Mouse (Mus musculus) common myeloid progenitor, adult 5-6 weeks (primary cell): Measurements from ENCODE around the gene Zg16. TPM values are rescaled to one million over a fixed set of nuclear protein-coding genes. Genes with fewer than 3 reads are reported as not detected.

Source experiments
- ATAC-seq: replicated peaks from 2 replicates; pipeline ENCODE4 v1.8.0; 2016; ENCODE audit warnings: low read depth, mild to moderate bottlenecking, moderate TSS enrichment, inconsistent platforms; ENCODE audit not compliant: poor library complexity, severe bottlenecking
- total RNA-seq: library from RNA; stranded (forward); fragments of 200-1000, 187-1606 nt; gene quantifications from 2 replicates; pipeline ENCODE4 v1.2.3, GENCODE M21; 2017

Gene Zg16
- total RNA-seq, 1 experiment from 2014 or later: 22.6 TPM

- no peak for ATAC-seq
These were observed 76.1 kb downstream of the Zg16 start for GRCm38 (mm10) chr7:127011051-127011450.

- peak; percentile 9; the same call in 1 of the 2 replicates for ATAC-seq
These were observed 77.6 kb downstream of the Zg16 start for GRCm38 (mm10) chr7:127009307-127010085.

DNA sequence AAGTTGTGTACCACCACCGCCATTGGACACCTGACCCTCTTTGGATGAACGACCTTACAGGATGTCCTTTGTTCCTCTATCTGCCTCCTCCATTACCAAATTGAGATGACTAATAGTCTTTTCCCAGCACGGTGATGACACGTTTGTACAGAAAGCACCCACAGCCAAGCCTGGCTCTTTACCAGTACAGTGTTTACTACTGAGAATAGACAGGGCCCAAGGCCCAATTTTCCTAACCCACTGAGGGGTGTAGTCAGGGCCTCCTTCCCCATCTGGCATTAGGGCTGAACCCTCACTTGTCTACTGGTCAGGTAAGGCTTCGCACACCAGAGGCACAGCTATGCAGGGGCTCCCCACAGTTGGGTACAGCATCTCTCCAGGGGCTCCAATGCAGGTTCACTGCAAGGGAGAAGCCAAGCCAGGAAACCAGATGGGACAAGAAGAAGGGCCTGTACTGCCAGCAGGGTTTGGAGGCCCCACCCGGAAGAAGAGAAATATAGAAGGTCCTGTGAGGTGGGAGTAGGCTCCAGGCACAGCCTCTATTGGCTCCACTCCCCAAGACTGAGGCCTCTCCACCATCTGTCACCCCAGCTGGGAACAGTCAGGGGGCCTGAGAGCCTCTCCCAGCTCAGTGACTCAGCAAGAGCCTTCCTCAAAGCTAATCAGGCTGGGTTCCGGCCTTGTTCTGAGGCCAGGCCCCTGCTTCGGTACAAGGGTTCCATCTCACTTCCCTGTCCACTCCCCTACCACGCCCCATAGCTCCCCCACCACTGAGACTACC is 78.7 kb downstream of the Zg16 start:
- ATAC-seq: peak; percentile 95

- ATAC-seq: no peak
These were observed 79.7 kb downstream of the Zg16 start for GRCm38 (mm10) chr7:127007313-127008024.

GRCm38 (mm10) chr7:127004122-127004875 is 82.8 kb downstream of the Zg16 start:
- no peak for ATAC-seq

DNA sequence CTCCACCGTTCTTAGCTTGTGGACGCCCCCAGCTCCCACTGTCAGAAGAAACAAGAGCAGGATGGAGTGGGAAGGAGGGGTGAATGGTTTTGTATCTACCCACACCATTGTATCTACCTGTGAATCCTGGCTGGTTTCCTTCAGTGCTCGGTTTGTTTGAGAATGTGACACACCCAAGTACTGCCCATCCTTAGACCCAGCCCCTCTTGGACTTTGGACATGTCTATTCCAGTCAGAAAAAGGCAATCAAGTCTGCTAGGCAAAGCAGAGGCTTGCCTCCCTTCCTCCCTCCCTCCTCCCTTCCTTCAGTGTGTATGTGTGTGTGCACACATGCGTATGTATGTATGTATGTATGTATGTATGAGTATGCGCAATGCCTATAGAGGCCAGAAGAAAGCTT is 83.5 kb downstream of the Zg16 start:
- no peak for ATAC-seq

Other genes with a start within 250 kb of the Zg16 start
- gene Doc2a, start 239.9 kb downstream of the Zg16 start, total RNA-seq: not detected in 2 replicates
- gene Hirip3, start 225.4 kb downstream of the Zg16 start, total RNA-seq: 283 and 331 TPM in 2 replicates
- 33.4 and 43.2 TPM in 2 replicates for gene Ino80e, start 225.0 kb downstream of the Zg16 start, total RNA-seq
- 32.2 and 42.2 TPM in 2 replicates for gene Taok2, start 202.6 kb downstream of the Zg16 start, total RNA-seq
- gene Tmem219, start 164.4 kb downstream of the Zg16 start, total RNA-seq: 21.1 and 31.9 TPM in 2 replicates
- 9.6 and 13.2 TPM in 2 replicates for gene Kctd13, start 158.4 kb downstream of the Zg16 start, total RNA-seq
- gene Asphd1, start 137.7 kb downstream of the Zg16 start, total RNA-seq: not detected in 2 replicates
- gene Sez6l2, start 136.8 kb downstream of the Zg16 start, total RNA-seq: 0.14 and 1.9 TPM in 2 replicates
- 33.7 and 60.5 TPM in 2 replicates for gene Cdipt, start 111.4 kb downstream of the Zg16 start, total RNA-seq
- 1.0 and 2.3 TPM in 2 replicates for gene Cdiptos, start 111.2 kb downstream of the Zg16 start, total RNA-seq
- gene Mvp, start 72.7 kb downstream of the Zg16 start, total RNA-seq: 19.3 and 21.8 TPM in 2 replicates
- gene Pagr1b, start 70.8 kb downstream of the Zg16 start, total RNA-seq: not detected in 2 replicates
- gene Pagr1a, start 70.0 kb downstream of the Zg16 start, total RNA-seq: 36.7 TPM in 1 of 2 replicates, not detected in the other
- gene Gm42742, start 66.2 kb downstream of the Zg16 start, total RNA-seq: 30.9 and 33.1 TPM in 2 replicates
- gene Prrt2, start 66.1 kb downstream of the Zg16 start, total RNA-seq: 1.3 TPM in 1 of 2 replicates, not detected in the other
- 59.0 and 67.8 TPM in 2 replicates for gene Maz, start 60.3 kb downstream of the Zg16 start, total RNA-seq
- gene Kif22, start 44.9 kb downstream of the Zg16 start, total RNA-seq: 81.6 and 90.9 TPM in 2 replicates
- gene AI467606, start 4.0 kb upstream of the Zg16 start, total RNA-seq: 17.2 and 24.1 TPM in 2 replicates
- 0.10 and 1.8 TPM in 2 replicates for gene Qprt, start 34.9 kb upstream of the Zg16 start, total RNA-seq
- gene Spn, start 50.5 kb upstream of the Zg16 start, total RNA-seq: 278 and 335 TPM in 2 replicates
- 54.9 and 73.1 TPM in 2 replicates for gene Cd2bp2, start 108.7 kb upstream of the Zg16 start, total RNA-seq
- gene Tbc1d10b, start 121.1 kb upstream of the Zg16 start, total RNA-seq: 24.7 and 29.1 TPM in 2 replicates
- gene Mylpf, start 121.6 kb upstream of the Zg16 start, total RNA-seq: 10.6 and 35.3 TPM in 2 replicates
- gene Zfp553, start 145.7 kb upstream of the Zg16 start, total RNA-seq: 20.8 and 29.9 TPM in 2 replicates
- 62.7 and 63.2 TPM in 2 replicates for gene Sept1, start 145.8 kb upstream of the Zg16 start, total RNA-seq
- gene Zfp771, start 156.9 kb upstream of the Zg16 start, total RNA-seq: 6.3 and 8.9 TPM in 2 replicates
- 85.1 and 88.3 TPM in 2 replicates for gene Dctpp1, start 173.4 kb upstream of the Zg16 start, total RNA-seq
- 99.1 and 102 TPM in 2 replicates for gene Sephs2, start 186.7 kb upstream of the Zg16 start, total RNA-seq
- 26.1 and 31.6 TPM in 2 replicates for gene Itgal, start 208.9 kb upstream of the Zg16 start, total RNA-seq